Mouse (Mus musculus): ENCODE measurements around the gene Epop.
A peak's percentile ranks its signal among the peaks of the same experiment; 100 is the strongest.

Gene Epop

DNA sequence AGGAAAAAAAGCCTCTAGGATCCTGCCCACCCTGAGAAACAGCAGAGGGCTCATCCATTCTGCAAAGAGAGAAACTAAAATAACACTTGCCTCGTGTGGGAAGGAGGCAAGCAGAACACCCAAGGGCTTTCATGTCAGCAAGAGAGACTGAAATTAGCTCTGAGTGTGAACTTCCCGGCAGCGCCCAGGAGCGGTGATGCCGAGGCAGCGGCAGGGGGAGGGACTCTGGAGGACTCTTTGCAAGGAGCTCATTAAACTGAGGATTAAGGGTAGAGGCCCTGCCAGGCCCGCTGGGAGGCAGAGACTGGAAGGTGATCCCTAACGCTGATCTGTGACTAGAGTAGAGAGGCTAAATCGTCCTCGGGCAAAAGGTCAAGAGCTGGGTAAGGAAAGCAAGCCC lies 40.3 kb downstream of the Epop start:
- no peak for DNase-seq

DNA sequence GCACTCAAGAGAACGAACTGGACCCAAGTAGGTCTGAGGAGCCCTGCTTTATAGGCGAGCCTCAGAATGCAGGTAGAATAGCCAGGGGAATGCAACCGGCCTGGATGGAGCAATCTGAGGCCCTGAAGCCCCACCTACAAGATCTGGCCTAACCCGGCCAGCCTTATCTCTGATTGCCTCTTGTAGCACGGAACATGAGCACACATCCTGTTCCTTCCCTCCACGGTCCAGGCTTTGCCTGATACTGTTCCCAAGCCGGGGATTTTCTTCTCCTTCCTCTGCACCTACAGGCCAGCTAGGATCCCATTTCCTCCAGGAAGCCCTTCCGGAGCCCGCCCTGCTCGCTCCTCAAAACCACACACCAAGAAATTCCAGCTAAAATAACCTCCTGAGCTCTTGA lies 43.6 kb downstream of the Epop start:
- DNase-seq, result peak; percentile 34 to 50

DNA sequence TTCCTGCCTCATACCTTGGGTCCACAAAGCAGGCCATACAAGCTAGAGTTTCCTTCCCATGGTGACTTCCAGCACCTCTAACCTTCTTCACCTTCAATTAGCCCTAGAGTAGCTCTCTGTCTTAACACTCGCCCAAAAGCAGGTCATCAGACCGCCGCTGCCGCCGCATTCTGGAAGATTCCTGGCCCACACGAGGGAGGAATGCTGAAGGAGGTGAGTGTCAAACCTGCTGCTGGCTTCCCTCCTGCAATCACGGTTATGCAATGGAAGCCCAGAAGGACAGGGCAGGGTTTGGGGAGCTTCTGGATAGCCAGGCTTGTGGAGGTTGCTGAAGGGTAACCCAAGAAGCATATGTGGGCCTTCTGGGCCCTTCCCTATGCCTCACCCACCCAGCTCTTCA lies 45.0 kb downstream of the Epop start:
- DNase-seq, result no peak

DNA sequence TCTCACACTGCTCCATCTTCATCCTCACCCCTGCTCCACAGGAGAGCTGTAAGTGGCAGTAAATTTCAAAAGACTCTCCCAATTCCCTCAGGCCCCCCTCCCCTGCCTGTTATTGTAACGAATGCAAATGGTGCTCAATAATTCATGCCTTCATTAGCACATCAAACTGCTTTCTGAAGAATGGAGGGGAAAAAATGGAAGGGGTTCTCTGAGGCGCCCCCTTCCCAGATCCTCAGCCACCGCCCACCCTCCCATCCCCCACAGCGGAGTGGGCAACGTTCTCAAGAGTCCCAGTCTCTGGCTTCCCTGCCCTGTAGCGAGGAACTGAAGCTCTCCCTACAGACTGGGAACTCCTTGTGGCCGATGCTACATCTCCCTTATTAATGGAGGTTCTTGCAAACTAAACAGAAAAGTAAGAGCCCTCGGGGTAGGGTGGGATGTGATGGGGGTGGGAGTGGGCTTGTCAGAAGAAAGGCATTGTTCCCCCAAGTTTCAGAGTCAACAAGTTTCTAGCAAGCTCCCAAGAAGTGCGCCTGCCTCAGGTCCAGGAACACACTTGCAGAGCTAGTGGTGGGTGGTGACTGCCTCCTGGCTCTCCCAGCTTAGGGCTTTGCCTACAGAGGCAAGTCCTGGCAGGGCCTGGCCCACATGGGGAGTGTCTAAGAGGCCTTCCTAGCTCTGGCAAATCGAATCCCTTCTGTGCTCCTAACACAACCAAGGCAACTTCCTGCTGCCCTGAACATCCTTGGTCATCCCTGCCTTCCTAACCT lies 50.2 kb downstream of the Epop start:
- no peak for DNase-seq

DNA sequence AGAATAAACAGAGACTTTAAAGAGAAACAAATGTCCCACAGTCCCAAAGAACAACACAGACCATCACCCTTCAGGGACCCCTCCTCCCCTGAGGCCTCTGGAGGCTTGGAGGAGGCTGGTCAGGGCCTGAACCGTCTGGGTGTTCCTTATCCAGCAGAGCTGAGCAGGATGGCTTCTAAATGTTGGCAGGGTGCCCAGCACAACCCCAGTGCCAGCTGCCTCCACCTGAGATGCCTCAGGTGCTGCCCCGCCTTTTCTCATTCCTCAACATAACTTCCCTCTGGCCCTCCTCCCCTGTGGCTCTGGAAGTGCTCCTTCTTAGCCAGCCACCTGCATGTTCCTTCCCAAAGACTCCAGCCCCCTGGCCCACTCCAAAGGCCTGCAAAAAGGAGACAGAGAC lies 51.2 kb downstream of the Epop start:
- peak; percentile 71 to 82 for DNase-seq

All from kidney, postnatal 4 days (tissue).